Mouse (Mus musculus) kidney, postnatal 36 days (tissue): ENCODE data around the gene Mosmo.
A peak's percentile ranks its signal among the peaks of the same experiment; 100 is the strongest.

Source experiments
- DNase-seq, 2 experiments: peaks; one replicate each; pipeline ENCODE4 v3.0.0; 2021 to 2022; ENCODE audit warnings: mixed read lengths in 2 of 2

The Mosmo gene

DNA sequence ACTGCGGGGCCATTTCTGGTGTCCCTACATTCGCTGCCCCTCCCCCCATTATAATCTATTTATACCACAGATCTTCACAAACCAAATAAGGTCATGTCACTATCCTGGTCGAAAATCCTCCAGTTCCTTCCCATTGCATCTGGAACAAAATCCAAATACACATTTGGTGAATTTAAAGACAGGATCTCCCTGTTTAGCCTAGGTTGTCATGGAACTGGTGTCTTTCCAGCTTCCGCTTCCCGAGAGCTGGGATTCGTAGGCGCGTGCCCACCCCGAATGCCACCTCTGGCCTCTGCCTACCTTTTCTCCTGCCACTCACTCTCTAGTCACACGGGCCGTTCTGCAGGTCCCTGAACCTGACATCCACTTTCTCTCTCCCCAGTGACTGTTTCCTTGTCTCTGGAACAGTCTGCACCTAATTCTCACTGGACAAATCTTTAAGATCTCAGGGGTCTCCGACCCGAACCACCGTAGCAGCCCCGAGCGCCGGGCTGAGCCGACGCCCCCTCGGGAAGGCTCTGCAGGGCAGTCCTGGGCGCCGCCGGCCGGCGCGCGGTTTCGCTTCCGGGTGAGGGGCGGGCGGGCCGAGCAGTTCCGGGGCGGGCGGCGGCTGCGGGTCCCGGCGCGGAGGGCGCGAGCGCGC lies at the start of gene Mosmo:
Mosmo (plus strand) TSS at position 618 of the 643 bp plus-strand sequence.
- peak; percentile 56 to 87 for DNase-seq

DNA sequence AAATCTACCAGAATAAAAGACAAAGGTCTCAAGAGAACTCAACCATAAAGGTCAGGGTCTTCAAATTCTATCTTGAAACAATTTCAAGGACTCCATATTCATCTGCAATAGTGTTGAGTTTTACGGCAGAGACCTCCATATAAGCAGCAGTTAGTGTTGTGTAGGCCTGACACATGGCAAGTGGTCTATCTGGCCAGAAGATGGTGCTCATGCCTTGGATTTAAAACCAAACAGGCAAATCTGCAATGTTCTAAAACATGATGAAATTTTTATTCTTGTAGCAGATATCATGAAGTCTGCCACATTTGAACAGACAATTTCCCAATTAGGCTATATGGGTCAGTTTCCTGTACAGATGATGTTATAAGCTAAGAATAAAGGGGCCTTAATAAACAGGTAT lies 44.9 kb upstream of the Mosmo start:
- peak; percentile 27 to 33 for DNase-seq

DNA sequence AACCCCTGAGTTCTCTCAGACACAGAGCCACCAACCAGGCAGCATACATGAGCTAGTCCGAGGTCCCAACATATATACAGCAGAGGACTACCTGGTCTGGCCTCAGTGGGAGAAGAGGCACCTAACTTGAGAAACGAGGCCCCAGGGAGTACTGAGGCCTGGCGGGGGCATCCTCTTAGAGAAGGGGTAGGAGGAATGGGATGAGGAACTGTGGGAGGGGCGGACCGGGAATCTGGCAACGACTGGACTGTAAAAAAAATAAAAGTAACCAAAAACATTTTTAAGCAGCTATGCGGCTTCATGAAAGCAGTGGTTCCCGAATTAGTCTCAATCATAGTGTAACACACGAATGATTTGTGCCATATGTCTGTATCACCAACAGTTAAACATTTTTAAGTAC lies 43.1 kb upstream of the Mosmo start:
- peak in 1 of 2 experiments; percentile 22 for DNase-seq

DNA sequence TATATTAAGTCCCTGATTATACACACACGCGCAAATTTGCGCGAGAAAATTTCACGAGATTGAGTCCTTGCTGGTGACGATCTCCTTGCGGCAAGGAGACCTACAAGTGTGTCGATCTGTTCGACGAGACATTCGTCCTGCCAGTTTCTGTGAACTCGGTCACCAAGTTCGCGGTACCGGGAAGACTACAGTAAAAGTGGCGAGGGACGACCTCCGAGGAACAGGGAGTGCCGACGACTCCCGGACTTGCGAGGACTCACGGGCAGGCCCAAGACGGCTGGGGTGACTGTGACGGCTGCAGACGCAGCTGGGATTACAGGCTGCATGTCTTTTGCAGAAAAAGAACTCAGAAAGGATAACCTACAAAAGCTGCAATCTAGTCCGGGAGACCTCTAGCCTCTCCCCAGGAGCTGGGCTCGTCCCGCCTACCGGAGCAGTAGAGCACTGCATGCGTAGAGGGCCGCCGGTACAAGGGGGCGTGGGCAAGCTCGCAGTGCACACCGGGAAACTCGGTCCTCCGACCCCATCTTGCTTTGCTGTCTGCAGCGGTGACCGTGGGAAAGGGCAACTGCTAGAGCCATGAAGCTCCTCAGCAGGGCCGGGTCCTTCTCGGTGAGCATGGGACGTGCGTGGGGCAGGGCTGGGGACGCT lies 42.6 kb upstream of the Mosmo start, which contains the start of gene Uqcrc2:
Uqcrc2 (plus strand) TSS at position 466 of the 651 bp plus-strand sequence.
- DNase-seq, result peak; percentile 89 to 93

DNA sequence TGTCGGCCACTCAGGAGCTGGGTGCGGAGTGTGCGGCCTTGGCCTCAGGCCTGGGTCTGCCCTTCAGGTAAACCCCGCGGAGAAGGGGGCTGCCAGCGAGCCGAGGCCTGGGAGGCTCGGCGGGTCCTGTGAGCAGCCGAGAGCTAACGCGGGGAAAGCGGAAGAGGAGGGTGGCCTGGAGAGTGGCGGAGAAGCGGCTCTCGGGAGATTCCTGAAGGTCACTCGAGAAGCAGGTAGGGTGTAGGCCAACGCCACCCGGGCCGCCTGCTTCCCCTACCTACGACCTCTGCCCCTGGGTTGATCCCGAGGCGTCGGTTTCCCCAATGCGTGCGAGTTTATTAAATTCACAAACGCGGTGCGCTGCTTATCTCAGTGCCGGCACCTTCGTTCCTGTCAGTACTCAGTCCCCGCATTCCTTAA lies 42.0 kb upstream of the Mosmo start:
- DNase-seq, result peak in 1 of 2 experiments; percentile 29

DNA sequence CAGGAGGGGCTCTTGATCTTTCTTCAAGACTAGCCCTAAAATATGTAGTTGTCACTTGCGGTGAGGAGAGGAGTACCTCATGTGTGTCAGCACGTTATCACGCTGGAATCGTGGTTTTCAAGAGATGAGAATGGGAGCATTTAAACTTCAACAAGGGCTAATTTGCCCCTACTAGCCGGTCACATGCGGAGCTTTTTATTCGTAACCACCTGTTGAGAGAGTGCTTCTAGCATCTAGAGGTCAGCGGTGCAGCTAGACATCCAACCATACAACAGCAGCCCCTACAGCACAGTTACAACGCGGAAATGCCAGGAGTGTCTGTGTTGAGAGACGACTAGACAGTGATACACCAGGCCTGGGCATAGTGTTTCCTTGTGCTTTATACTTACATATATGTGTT lies 41.6 kb upstream of the Mosmo start:
- peak; percentile 5 to 13 for DNase-seq

DNA sequence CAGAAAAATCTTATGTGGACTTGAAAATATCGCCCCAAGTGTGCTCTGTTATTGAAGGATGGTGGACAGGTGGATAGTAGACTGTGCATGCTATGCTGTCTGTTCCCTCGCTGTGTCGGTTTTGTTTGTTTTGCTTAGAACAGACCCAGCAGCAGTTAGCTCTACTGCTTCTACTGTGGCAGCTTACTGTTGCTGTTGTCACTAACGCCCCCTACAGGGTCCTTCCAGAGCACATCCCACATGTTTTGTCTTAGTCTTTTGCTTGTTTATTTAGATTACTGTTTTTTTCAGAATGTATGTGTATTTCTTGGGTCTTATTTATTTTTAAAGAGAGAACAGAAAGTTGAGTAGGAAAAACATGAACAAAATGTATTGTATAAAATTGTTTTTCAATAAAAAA lies 34.2 kb upstream of the Mosmo start:
- peak in 1 of 2 experiments; percentile 33 for DNase-seq

DNA sequence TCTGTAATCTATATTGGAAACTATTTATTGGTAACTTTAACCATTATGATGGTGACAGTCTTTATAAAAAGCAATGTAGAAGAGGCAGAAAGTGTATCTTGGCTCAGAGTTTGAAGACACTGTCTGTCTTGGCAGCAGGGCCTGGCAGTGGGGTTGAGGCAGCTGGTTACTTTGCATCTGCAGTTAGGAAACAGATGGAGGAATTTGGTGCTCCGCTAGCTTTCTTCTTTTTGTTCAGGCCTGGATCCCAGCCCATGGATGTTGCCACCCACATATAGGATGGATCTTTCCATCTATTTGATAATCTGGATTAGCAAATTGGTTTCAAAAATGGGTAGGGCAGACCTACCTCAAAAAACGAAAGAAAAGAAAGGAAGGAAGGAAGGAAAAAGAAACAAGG lies 29.6 kb upstream of the Mosmo start:
- no peak for DNase-seq

DNA sequence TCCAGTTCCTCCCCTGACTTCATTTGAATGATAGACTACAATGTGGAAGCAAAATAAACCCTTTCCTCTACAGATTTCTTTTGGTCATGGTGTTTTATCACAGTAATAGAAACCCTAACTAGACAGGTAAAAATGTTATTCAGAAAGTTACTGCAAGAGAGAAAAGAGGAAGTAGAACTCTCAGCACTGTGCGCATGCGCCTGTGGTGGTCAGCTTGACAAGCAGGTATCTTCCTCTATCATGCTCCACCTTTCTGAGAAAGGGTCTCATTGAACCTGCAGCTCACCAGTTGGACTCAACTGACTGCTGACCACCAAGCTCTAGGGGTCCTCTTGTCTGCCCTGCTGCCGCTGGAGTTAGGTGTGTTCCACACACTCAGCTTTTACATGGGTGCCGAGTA lies 15.3 kb upstream of the Mosmo start:
- DNase-seq, result no peak

DNA sequence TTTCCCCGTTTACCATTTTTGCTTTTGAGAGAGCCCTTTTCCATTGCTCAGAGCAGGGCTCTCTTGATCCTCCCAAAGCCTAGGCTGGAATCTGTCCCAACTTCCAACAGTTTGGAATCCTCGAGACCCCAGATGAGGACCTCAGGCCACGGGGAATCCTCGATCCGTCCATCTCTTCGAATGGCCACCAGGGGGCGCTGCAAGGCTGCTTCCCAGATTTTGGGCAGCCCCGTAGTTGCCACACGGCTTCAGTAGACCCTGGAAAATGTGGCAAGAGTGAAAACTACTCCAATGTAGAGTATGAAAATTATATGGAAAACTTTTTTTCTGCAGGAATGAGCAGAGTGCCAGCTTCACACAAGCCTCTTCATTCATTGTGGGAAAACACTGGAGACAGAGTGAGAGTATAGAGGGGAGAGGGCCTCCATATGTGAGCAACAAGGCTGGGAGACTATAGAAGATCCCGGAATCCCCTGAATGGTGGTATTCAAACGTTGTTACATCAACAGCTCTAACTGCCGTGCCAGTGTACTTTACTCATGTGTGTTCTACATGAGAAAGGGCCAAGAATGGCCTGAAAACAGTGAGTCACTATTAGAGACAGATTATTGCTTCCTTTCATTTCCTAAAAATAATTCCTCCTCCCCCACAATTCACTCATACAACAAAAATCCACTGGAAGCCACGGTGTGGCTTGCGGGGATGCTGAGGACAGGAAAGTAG lies 7.1 kb upstream of the Mosmo start, which contains the start of gene Pdzd9:
Pdzd9 (minus strand) TSS at position 191 of the 723 bp plus-strand sequence.
- peak; percentile 58 to 89 for DNase-seq

DNA sequence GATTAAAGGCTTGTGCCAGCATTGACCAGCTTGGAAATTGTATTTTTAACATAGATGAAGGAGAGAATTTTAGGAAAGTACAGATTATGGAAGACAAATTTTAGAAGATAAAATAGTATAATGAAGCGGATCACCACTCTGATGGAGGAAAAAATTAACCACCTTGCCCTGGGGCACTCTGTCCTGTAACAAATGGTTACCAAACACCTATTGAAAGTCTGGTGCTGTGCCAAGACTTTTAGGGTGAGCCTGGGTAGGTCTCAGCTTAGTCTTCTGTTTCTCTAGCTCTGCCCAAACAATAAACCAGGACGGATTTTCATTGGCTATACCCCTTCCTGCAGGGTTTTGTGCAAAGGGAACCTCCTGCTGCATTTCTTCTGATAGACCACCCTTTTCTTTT lies 6.1 kb upstream of the Mosmo start:
- DNase-seq, result peak; percentile 39 to 48

DNA sequence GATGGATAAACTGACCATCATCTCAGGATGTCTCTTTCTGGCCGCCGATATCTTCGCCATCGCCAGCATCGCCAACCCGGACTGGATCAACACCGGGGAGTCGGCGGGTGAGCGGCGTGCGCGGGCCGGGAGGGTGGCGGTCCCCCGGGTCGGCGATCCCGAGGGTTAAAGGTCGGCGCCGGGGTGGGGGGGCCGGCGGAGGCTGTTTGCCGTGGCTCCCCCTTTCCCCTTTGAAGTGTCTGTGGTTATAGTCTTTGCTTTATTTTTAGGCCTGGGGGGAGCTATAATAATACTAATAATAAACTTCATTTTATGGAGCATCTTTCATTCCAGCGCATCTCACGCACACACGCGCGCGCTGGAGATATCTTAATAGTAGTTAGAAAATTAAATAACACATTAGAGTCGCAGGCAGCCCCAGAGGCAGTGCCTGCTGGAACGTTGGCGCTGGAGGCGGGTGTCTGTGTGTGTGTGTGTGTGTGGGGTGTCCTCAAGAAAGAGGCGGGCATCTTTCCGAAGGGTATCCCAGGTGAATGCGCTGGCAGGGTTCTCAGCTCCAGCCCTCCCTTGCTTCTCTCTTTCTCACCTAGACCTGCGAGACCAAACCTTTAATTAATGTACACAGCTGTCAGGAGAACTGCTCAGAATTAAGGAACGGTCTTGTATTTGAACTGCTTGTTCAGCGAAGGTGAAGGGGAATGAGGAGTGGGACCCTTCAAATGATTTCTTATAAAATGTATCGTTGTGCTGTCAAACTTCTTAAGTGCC lies 530 bp downstream of the Mosmo start:
- DNase-seq, result peak; percentile 36 to 57

DNA sequence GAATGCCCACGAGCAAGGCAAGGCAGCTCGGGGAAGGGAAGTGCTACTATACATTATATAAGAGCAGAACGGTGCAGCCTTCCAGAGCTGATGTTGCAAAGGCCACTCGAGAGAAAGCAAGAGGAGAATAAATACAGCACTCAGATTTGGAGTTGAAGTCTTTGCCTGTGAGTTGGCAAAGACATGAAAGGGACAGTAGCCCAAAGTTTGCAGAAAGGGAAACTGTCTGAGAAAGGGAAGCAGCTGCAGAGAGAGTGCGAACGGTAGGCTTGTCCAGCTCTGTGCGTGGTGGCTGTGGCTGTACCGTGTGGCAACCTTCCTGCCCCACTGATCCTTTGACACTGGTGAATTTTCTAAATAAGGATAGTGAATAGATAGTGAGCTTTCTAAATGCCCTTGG lies 1.6 kb downstream of the Mosmo start:
- DNase-seq, result no peak

DNA sequence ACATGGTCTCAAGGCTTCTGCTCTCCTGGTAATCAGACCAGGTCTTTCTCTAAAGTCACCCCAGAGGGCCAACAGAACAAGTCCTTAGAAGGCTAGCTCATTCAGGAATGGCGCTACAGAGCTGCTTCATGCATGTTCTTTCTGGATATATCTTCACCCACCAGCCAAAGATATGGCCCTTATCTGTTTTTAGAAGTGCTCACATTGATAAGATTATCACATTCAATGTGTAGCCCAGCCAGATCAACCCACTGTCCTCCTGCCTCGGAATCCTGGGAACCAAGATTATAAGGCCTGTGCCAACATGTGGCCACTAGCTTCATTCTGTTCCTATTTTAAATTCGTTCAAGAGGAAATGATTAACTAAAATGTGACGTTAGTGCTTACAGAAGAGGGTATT lies 4.6 kb downstream of the Mosmo start:
- no peak for DNase-seq

DNA sequence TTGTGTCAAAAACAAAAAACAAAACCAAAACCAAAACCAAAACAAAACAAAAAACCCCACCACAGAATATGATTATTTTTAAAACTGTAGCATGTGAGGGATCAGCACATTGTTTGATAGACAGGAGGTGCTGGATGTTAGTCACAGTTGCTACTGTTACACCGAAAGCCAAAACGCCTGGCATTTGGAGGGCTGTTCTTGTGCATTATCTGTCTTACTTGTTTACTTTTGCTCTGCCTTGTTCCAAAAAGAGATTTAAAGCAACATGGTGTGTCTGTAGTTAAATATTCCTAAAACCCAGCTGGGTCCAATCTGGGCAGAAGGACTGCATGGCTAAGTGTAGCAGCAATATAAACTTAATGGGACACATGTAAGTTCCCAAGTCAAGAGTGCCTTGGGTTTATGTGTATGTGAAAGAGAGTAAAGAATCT lies 7.3 kb downstream of the Mosmo start:
- no peak for DNase-seq

DNA sequence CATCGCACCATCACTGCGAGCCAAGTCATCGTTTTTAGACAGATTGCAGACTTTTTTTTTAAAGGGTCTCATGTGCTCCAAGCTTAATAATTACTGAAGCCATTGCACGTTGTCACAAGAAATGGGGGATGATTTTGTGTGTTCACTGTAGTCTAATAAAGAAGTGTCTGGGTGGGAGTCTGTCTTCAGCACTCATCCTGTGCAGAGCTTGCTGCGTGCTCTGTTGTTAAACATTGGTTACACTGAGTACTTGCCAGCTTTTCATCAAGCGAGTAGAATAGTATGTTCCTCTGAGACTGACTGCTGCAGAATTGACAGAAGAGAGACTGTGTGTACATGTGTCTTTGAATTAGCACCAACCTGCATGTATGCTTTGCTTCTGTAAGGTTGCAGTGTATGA lies 7.8 kb downstream of the Mosmo start:
- DNase-seq, result no peak

DNA sequence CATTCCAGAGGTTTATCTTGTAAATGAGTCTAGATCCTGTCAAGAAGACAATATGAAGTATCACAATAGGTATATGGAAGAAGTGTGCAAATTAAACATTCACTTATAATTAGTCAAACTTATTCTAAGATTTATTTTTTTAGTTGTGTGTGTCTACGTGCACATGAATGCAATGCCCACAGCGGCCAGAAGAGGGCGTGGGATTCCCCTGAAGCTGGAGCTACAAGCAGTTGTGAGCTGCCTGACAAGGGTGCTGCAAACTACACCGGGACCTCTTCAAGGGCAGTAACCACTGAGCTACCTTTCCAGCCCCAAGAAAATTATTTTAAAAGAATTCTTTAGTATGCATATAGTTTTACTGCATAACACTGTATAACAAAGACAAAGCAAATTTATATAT lies 13.2 kb downstream of the Mosmo start:
- peak in 1 of 2 experiments; percentile 25 for DNase-seq

DNA sequence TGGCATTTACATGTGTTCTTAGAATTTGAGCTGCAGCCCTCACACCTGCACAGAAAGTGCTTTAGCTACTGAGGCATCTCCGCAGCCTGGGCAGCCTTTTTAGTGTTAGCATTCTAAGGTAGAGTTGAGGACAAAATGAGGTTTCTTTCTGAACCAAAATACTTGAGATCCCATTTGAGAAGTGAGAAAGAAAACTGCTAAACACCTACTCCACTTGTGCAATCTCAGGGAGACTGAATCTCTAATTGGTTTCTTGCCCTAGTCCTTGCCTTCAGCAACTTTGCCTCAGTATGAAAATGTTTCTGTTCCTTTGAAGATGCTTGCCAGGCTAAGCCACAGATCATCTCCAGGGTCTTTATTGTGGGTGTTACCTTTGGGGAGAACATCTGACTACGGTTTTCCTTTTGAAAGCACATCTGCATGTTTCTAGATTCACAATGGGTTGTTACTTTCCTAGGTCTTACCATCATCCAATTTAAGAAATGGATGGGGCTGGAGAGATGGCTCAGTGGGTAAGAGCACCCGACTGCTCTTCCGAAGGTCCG lies 16.5 kb downstream of the Mosmo start:
- no peak for DNase-seq

DNA sequence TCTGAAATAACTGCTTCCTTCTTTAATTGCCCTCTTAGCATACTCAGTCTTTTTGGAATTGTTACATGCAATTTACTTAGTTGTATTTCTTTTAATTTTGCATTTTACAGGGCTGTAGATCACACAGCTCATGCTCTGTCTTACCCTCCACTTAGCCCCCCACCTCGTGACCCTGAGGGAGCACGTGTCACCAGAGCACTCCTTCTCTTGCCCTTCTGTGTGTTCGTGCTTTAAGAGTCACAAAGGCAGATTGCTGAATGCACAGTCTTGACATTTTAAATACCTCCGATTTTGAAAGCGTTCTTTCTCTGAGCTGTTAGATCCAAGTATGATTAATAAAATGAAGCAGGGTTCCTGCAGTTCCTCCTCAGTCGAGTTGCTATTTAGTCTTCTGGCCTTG lies 17.8 kb downstream of the Mosmo start:
- no peak for DNase-seq

DNA sequence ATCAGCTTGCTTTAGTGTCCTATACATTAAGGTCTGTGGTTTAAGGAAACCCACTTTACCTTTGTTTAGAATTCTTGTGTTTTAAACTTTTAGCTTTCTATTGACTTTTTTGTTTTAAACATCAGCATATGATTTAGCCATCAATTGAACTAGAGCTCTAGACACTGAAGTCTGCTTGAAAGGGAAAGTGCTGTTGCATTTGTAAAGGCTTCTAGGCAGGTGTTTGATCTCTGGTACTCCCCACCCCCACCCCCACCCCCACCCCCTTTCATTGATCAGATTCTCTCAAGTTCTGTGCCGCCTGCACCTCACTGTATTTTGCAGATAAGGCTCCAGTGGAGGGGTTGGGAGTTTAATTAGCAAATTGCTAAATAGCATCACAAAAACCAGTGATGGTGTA lies 18.2 kb downstream of the Mosmo start:
- no peak for DNase-seq

DNA sequence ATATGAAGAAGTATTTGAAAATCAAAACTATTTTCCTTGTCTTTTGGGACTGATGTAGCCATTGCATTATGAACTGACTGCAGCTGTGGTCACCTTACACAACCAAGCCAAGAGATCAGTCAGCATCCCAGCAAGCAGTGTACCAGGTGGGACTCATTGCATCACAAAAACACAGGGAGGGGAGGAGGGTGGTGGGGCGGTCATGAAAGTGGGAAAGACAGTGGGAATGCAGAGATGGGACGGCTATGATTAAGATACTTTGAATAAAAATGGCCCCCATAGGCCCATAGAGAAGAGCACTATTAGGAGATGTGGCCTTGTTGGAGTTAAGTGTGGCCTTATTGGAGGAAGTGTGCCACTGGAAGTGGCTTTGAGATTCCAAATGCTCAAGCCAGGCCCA lies 18.9 kb downstream of the Mosmo start:
- DNase-seq, result no peak

DNA sequence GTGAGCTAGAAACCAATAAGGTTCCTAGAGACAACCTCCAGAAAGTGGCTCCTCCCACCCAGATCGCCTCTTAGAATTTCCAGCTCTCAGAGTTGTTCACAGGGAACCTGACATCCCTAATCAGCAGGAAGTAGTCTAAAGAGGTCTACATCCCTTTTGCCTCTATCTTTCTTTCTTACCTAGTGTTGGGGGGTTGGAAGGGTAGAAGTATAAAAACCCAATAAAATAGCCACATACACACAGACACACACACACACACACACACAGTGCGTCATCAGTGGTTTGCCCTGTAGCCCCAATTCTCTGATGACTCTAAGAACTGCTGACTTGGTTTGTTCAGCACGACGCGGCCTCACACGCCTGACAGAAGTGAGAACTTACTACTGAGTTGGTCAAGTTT lies 22.2 kb downstream of the Mosmo start:
- no peak for DNase-seq

DNA sequence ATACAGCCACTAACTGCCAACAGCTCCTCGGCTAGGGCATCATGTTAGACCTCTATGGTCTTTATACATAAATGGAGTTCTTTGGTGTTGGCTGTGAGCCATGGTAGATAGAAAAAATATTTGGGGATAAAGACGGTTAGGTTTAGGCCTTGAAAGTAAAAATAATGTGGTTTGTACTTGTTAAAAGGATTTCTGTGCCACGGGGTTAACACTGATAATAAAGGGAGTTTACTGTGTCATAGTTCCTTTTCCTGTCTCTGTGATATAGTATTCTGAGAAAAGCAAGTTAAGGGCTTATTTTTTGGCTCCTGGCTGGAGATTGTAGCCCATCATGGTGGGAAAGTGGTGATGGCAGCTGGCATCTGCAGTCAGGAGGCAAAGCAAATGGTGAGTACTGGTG lies 26.5 kb downstream of the Mosmo start:
- DNase-seq, result no peak
